Mouse (Mus musculus) thymus, postnatal 10 days (tissue): ENCODE data around the gene Serinc4.
"Not testable (repeated sequence)": the region's sequence is repeated elsewhere in the genome, so short reads cannot be mapped to it uniquely, and the experiment has no call there.

ENCODE experiments used
- DNase-seq, 2 experiments: peaks; one replicate each; pipeline ENCODE4 v3.0.0; 2021; ENCODE audit warnings: low spot score in 2 of 2

The Serinc4 gene

DNA sequence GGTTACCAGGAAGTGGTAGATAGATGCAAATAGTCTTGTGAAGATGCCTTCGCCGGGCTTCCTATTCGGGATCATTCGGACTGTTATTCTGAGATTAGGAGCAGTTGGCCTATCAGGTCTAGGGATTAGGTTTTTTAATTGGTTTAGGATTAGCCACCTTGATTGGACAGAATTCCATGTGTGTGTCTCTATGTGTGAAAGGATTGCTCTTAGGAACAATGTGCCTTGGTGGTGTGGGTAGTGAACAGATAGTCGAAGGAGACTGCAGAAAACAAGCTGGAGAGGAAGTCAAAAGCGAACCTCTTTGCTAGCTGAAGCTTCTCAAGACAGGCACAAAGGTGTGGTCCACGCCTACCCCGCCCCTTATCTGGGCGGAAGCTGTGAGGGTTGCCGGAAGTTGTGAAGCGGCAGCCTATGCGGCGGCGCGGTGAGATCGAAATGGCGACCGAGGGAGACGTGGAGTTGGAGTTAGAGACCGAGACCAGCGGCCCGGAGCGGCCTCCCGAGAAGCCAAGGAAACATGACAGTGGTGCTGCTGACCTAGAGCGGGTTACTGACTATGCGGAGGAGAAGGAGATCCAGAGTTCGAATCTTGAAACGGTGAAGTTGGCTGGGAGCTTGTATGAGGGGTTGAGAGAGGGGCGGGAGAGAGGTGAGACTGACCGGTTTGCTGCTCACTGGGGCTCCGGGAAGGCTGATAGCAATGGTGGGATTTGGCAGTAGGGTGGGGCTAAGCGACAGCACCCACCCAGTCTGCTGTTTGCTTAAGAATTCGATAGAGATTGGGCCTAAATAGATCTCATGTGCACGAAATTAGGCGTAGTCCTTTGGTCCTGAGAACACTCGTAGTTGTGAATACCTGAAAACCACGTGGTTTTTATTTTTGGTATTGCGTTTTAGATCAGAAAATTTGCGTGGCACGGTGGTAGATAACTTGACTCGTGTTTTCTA is at the start of gene Serinc4:
Serinc4 (minus strand) TSS at position 90 of the 951 bp plus-strand sequence.
- DNase-seq, result peak; percentile 82 to 83

DNA sequence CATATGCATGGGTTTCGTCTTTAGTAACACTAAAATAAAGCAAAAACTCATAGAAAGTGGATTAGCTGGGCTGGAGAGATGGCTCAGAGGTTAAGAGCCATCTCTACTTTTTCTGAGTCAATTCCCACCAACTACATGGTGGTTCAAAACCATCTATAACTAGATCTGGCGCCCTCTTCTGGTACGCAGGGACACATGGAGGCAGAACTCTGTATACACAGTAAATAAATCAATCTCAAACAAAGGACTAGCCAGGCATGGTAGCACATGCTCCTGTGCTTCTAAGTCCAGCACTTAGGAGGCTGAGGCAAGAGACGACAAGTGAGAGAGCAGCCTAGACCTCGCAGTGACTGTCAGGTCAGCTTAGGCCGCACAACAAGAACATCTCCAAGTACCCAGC is 45.0 kb upstream of the Serinc4 start:
- not testable (repeated sequence) for DNase-seq

DNA sequence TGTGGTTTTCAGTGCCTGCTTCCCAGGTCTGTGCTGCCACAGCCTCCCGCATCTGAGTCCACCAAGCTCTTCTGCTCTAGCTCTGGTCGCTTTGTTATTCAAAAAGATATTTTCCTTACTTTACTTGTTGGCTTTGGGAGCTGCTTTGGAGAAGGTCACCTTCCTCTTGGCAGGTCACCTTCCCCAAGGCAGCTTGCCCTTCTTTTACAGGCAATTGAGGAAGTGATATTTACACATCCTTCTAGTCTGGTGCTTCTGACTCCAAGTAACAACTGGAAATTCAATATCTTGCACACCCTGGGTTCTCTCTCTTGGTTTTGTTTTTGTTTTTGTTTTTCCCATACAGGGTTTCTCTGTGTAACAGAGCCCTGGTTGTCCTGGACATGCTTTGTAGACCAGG is 27.8 kb upstream of the Serinc4 start:
- DNase-seq, result not testable (repeated sequence)

DNA sequence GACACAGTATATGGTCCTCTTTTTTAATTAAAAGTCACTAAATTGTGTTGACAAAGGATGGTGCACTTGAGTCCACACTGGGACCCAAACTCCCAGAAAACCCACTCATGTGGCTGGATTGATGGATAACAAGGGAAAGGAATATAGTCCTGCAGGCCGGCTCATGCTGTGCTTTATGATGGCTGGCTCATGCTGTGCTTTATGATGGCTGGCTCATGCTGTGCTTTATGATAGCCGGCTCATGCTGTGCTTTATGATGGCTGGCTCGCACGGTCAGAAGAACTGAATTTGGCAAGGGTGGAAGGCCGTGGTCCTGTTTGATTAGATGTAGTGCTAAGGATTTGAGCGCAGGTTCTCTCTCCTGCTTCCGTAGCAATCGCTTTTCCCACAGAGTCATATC is 27.0 kb upstream of the Serinc4 start:
- no peak for DNase-seq

DNA sequence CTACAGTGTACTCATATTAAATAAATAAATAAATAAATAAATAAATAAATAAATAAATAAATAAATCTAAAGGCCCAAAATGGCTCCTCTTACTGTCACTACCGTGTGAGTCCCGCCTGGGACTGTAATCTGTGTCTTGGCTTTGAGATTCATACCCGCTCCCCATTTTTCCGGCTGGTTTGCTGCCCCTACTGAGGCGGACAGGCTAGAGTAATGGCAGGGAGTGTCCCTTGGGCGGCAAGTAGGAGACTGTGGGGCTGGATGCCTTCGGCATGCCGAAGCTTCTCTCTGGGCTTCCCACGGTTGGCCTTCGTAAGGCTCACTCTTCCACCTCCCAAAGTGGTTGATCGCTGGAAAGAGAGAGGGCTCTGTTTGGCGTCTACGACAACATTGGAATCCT is 24.3 kb upstream of the Serinc4 start:
- DNase-seq, result not testable (repeated sequence)

DNA sequence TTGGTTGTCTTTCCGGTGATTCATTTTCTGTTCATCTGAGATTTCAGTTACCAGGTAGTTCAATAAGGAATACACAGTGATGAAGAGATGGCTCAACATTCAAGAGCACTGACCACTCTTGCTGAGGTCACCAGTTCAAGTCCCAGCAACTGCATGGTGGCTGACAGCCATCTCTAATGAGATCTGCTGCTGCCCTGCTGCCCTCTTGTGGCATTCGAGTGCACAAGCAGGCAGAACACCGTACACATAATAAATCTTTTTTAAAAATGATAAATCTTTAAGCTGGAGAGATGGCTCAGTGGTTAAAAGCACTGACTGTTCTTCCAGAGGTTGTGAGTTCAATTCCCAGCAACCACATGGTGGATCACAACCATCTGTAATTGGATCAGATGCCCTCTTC is 23.9 kb upstream of the Serinc4 start:
- DNase-seq, result peak in 1 of 2 experiments; percentile 49

DNA sequence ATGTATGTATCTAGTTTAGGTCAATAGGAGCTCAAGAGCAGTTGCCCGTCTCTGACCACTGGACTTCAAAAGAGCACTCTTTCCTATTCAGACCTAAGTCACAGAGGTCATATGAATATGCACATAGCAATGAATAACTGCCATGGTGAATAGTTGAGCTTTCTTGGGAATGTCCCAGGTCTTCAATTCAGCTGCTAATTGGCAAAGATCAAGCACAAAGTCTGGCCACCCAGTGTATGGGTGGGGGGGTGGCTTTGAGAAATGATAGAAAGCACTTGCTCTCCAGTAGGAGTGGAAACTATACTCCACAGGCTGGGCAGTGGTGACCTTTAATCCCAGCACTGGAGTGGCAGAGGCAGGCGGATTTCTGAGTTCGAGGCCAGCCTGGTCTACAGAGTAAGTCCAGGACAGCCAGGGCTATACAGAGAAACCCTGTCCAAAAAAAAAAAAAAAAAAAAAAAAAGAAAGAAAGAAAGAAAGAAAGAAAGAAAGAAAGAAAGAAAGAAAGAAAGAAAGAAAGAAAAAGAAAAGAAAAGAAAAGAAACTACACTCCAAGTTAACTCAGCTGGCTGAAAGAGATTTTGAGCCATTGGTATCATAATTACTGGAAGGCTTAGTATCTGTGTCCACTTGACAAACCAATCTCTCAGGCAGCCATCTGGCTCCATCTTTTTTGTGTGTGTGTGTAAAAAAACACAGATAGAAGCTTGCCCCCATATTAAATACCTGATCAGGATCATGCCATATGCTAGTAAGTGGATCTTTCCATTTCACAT is 21.1 kb upstream of the Serinc4 start:
- no peak for DNase-seq

DNA sequence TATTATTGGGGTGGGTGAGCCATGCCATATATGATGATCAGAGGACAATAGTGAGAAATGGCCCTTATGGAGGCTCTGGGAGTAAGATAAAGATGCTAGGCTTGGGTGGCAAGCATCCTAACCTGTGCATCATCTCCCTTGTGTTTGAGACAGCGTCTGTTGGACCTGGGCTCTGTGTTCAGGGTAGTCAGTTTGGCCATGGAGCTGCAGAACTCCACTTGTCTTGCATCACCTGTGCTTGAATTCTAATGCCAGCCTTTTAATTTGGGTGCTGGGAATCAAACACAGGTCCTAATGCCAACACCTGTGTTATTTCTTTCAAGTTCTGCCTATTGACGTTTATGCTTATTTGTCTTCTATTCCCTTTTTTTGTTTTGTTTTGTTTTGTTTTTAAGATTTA is 18.7 kb upstream of the Serinc4 start:
- DNase-seq, result not testable (repeated sequence)

DNA sequence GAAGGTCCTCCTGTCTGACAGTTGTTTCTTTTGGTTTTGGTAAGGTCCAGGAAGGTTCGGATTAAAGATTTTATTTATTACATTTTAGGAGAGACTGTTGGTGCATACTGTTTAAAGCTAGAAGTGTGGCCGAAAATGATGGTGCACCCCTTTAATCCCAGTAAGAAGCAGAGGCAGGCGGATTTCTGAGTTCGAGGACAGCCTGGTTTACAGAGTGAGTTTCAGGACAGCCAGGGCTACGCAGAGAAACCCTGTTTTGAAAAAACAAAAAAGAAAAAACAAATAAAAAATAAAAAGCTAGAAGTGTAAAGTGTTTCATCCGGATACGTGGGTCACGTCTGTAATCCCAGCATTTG is 17.6 kb upstream of the Serinc4 start:
- no peak for DNase-seq

DNA sequence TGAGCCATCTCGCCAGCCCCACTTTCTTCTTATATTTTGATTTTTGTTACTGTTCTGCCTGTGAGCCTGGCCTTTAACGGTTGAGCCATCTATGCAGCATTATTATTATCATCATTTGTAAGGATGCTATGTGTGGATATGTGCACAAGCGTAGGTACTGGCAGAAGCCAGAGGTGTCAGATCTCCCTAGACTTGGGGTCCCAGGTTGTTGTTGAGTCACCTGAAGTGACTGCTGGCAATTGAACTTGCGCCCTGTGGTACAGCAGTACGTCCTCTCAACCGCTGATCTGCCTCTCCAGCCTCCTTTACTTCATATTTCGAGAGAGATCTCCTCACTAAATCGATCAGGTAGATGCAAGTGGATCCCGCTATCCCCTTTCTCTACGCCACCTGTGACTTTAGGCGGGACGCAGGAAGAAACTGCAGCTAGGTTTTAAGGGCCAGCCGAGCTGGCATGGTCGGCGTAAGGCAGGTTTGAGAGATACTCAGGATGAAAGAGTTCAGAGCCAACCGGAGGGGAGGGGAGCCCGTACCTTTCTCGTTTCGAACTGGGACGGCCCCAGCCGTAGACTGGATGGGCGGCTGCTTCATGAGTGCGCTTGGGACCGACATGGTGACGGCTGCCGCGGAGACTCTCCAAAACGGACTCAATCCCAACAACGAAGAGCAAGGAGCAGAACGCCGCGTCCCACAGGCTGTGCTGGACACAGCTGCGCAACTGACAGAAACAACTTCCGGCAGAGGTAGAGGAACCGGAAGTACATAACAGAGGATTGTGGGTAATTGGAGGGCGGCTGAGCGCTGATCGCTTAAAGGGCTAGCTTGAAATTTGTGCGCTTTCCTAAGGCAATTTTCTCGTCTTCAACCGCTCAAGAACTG is 17.0 kb upstream of the Serinc4 start, which contains the start of gene Mfap1b:
Mfap1b (minus strand) TSS at position 767 of the 879 bp plus-strand sequence.
- DNase-seq, result peak; percentile 66 to 72

DNA sequence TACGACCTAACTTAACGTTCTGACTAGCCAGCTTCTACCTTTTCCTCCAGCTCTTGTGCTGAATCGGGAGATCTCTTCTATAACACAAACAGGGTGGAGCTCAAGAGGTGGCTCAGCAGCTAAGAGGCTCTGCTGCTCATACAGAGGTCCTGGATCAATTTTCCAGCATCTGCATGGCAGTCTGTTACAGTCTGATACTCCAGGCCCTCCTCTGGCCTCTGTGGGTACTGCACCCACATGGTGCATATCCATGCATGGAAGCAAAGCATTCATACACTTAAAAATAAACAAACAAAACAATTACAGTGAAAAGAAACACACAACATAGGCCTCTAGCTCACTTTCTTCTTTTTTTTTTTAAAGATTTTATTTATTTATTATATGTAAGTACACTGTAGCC is 16.2 kb upstream of the Serinc4 start:
- DNase-seq, result not testable (repeated sequence)

DNA sequence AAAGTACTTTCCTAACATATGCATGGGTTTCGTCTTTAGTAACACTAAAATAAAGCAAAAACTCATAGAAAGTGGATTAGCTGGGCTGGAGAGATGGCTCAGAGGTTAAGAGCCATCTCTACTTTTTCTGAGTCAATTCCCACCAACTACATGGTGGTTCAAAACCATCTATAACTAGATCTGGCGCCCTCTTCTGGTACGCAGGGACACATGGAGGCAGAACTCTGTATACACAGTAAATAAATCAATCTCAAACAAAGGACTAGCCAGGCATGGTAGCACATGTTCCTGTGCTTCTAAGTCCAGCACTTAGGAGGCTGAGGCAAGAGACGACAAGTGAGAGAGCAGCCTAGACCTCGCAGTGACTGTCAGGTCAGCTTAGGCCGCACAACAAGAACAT is 12.4 kb upstream of the Serinc4 start:
- DNase-seq, result not testable (repeated sequence)

DNA sequence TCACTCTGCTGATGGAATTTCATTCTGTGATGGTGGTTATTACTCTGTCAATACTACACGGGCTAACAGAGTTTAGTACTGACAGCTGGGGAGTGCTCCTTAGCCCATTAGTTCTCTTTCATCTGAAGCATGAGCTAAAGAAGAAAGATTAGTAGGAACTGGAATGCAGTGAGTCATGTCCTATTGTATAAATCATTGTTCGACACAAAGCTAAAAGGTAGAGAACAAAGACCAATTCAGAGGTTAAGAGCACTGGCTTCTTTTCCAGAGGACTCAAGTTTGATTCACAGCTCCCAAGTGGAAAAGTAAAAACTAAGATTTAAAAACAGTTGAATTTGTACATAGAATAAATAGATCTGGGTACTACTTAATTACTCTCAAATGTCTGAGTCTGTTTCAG is 3.5 kb upstream of the Serinc4 start:
- no peak for DNase-seq

DNA sequence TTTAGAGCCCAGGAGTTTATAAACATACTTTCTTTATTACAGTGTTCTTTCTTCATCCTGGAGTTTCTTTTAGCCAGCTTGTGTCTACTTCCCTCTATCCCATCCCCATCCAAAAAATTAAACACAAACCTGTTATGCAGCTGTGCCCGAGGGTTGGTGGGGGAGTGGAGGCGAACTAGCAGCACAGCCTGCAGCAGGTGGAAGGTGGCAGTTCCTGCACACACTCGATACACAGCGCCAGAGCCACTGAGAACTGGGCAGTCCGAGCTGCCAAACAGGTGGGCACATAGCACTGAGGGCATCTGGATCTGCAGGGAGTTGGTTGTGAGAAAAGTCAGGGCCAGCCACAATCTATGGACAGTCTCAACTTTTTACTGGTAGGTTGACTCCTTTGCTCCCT is 1.0 kb downstream of the Serinc4 start:
- DNase-seq, result no peak

DNA sequence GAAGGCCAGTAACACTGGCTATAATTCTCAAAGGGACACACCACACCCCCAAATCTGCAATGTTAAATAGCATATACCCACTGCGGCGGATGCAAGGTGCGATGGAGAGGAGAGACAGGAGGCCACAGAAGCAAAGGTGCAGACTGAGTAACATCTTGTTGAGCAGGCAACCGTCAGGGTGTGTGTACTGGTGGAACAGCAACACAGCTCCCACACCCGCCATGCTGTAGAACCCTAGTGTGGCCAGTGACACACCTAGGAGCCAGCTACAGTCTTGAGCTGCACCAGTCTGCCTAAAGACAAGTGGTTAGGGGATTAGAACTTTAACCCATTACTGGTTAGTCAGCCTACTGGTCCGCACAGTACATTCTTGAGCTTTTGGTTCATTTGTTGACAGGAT is 2.7 kb downstream of the Serinc4 start:
- DNase-seq, result no peak

DNA sequence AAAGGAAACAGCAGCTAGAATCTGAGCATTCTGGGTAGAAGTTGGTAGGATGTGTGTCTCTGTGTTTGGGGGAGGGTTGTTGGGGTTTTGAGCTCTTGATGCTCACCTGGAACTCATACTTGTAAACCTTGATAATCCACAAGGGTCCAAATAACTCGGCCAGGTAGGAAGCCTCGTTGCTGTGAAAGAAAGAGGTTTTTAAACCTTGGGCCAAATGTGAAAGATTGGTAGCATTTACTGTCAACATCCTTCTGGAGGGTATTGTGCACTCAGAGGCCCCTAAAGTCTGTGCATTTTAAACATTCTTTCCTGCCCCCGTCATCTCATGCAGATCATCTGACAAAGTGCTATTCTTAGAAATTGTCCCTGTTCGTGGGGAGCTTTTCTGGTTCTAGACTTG is 3.6 kb downstream of the Serinc4 start, which contains the start of gene Hypk:
Hypk (plus strand) TSS at position 301 of the 400 bp plus-strand sequence.
- no peak for DNase-seq

DNA sequence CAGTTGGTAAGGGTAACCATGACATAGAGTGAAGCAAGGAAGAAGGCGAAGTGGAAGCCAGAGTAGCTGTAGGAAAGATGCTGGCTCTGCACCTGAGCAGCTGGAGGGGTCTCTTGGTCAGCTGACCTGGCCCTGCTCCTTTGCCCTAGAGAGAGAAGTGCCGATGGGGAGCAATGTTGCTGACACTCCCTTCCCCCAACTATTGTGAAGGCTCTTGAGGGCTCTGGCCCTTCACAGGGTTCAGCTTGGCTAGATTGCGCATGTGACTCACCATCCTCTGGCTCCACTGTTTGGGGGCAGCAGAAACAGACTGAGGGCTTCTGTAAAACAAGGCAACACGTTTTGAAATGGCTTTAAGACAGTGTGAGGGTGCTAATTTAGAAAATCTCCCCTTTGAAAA is 4.2 kb downstream of the Serinc4 start:
- DNase-seq, result no peak

DNA sequence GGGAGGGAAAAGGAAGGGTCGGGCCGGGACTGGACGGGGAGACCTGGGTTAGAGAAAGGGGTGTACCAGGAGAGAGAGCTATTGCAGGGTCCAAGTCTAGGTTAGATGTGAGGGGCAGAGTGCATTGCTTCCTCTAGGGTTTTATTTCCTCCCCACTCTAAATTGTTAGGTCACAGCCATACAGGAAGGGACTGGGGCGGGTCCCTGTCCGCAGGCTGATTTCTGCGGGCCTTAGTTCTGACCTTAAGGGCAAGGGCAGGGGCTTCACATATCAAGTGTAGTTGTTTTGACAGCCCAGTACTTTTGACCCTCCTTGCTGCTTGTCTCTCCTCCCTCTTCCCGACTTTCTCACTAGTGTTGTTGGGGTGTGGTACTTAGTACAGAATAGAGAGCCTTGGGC is 6.5 kb downstream of the Serinc4 start:
- no peak for DNase-seq

DNA sequence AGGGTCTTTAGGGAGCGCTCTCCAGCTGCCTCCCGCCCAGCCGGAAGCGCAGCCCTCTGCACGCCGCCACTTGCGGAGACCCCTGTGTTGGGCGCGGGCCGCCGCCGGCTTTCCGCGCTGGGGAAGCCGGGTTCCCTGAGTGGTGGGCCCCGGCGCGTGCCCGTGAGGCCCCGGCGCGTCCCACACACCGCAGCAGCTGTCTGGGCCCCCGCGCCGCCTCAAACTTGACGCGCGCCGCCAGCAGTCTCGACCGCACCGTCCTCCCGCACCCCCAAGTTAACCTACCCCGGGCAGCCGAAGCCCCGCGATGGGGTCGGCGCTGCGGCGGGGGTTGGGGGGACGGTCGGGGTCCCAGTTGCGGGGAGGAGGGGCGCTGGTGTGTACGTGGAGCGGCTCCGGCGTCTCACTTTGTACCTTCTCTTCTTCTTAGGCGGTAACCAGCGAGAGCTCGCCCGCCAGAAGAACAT is 7.0 kb downstream of the Serinc4 start:
- DNase-seq, result no peak

DNA sequence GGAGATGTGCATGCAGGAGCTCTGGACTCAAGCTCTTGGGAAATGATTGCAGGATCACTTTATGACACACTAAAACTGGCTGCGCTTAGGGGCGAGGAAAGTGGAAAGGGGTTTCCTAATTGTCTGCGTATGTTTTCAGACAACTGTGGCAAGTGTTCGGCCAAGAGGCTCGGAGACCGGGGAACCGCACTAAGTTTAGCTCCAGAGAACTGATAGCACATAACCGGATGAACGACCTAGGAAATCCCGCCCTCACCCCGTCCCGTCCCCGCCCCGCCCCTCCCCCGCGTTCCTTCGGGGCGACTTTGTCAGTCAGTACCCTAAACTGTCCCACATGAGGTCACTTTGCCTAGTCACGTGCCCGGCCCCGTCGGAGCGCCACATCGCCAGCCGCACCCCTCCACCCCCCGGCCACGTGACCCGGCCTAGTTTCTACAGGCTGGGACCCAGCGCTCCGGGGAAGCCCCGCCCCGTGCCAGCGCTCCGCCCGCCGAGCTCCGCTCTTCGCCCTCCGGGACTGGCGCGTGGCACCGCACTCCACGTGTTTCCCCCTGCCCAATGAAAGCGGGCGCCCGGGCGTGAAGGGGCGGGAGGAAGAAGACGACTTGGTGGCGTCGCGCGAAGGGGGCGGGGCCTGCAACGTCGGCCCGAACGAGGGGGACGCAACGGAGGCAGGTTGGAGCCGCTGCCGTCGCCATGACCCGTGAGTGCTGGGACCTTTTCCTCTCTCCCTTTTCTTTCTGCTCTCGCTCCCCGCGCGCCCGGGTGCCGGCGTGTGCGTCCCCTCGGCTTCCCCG is 7.6 kb downstream of the Serinc4 start, which contains the start of gene Serf2:
Serf2 (plus strand) TSS at position 457 of the 797 bp plus-strand sequence.
- peak; percentile 98 to 99 for DNase-seq

DNA sequence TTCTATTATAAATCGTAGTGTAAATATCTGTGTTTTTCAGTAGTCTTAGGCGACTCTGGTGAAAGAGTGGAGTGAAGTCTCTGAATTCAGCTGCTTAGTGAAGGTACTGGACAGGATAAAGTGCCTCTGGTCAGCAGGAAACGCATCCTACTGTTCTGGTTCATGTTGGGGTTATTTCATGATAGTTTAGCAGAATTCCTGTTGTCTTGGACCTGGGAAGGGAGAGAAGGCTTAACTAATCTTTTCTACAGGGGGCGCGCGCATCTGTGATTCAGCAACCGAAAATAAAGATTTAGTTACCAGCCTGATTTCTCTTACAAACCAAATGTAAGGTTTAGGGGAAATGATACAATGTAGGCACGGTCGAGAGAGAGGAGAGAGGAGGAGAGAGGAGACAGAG is 8.4 kb downstream of the Serinc4 start:
- peak; percentile 20 to 52 for DNase-seq
